Mouse (Mus musculus): ENCODE measurements around the gene Sft2d1.

Gene Sft2d1

GRCm38 (mm10) chr17:8310838-8311614 is at the start of gene Sft2d1:
Gene Sft2d1 (plus strand): TSS chr17:8311102.
- DNase-seq (ENCODE audit: low spot score in 2 of 2), result peak; percentile 95 to 97

- peak; percentile 14 to 50 for DNase-seq (ENCODE audit: low spot score in 2 of 2)
These were observed 46.3 kb upstream of the Sft2d1 start for GRCm38 (mm10) chr17:8264638-8265037.

GRCm38 (mm10) chr17:8272054-8272749 is 38.7 kb upstream of the Sft2d1 start:
- DNase-seq (ENCODE audit: low spot score in 2 of 2), result no peak

GRCm38 (mm10) chr17:8272951-8273350 is 38.0 kb upstream of the Sft2d1 start:
- no peak for DNase-seq (ENCODE audit: low spot score in 2 of 2)

- DNase-seq (ENCODE audit: low spot score in 2 of 2), result no peak
These were observed 34.8 kb upstream of the Sft2d1 start for GRCm38 (mm10) chr17:8276071-8276470.

- DNase-seq (ENCODE audit: low spot score in 2 of 2), result no peak
These were observed 34.2 kb upstream of the Sft2d1 start for GRCm38 (mm10) chr17:8276680-8277079.

- no peak for DNase-seq (ENCODE audit: low spot score in 2 of 2)
These were observed 33.6 kb upstream of the Sft2d1 start for GRCm38 (mm10) chr17:8277266-8277665.

- DNase-seq (ENCODE audit: low spot score in 2 of 2), result no peak
These were observed 32.5 kb upstream of the Sft2d1 start for GRCm38 (mm10) chr17:8278356-8278755.

- DNase-seq (ENCODE audit: low spot score in 2 of 2), result peak; percentile 92 to 94
These were observed 27.9 kb upstream of the Sft2d1 start, which contains the start of gene Mpc1 for GRCm38 (mm10) chr17:8282821-8283525. Gene Mpc1 (plus strand): TSS chr17:8282904.

GRCm38 (mm10) chr17:8283526-8284253 is 27.2 kb upstream of the Sft2d1 start:
- DNase-seq (ENCODE audit: low spot score in 2 of 2), result peak; percentile 93 to 95

GRCm38 (mm10) chr17:8284254-8284661 is 26.6 kb upstream of the Sft2d1 start:
- peak; percentile 22 to 42 for DNase-seq (ENCODE audit: low spot score in 2 of 2)

GRCm38 (mm10) chr17:8285056-8285455 is 25.8 kb upstream of the Sft2d1 start:
- no peak for DNase-seq (ENCODE audit: low spot score in 2 of 2)

GRCm38 (mm10) chr17:8286987-8287386 is 23.9 kb upstream of the Sft2d1 start:
- DNase-seq (ENCODE audit: low spot score in 2 of 2), result no peak

- no peak for DNase-seq (ENCODE audit: low spot score in 2 of 2)
These were observed 20.8 kb upstream of the Sft2d1 start for GRCm38 (mm10) chr17:8289993-8290679.

- no peak for DNase-seq (ENCODE audit: low spot score in 2 of 2)
These were observed 20.2 kb upstream of the Sft2d1 start for GRCm38 (mm10) chr17:8290736-8291135.

GRCm38 (mm10) chr17:8295825-8296224 is 15.1 kb upstream of the Sft2d1 start:
- DNase-seq (ENCODE audit: low spot score in 2 of 2), result no peak

- no peak for DNase-seq (ENCODE audit: low spot score in 2 of 2)
These were observed 14.5 kb upstream of the Sft2d1 start for GRCm38 (mm10) chr17:8296313-8296844.

GRCm38 (mm10) chr17:8297746-8298145 is 13.2 kb upstream of the Sft2d1 start:
- DNase-seq (ENCODE audit: low spot score in 2 of 2), result no peak

GRCm38 (mm10) chr17:8298281-8298680 is 12.6 kb upstream of the Sft2d1 start:
- DNase-seq (ENCODE audit: low spot score in 2 of 2), result no peak

GRCm38 (mm10) chr17:8299524-8299923 is 11.4 kb upstream of the Sft2d1 start:
- DNase-seq (ENCODE audit: low spot score in 2 of 2), result no peak

GRCm38 (mm10) chr17:8301515-8301914 is 9.4 kb upstream of the Sft2d1 start:
- no peak for DNase-seq (ENCODE audit: low spot score in 2 of 2)

All from right cerebral cortex, postnatal 36 days (tissue).